Mouse (Mus musculus): ENCODE data around the gene D230025D16Rik. TPM values are rescaled to one million over a fixed set of nuclear protein-coding genes. Genes with fewer than 3 reads are reported as not detected.
A peak's percentile ranks its signal among the peaks of the same experiment; 100 is the strongest.
"Not testable (repeated sequence)": the region's sequence is repeated elsewhere in the genome, so short reads cannot be mapped to it uniquely, and the experiment has no call there.

Gene D230025D16Rik
- polyA plus RNA-seq, 1 experiment from 2014 or later: 27.0 TPM

DNA sequence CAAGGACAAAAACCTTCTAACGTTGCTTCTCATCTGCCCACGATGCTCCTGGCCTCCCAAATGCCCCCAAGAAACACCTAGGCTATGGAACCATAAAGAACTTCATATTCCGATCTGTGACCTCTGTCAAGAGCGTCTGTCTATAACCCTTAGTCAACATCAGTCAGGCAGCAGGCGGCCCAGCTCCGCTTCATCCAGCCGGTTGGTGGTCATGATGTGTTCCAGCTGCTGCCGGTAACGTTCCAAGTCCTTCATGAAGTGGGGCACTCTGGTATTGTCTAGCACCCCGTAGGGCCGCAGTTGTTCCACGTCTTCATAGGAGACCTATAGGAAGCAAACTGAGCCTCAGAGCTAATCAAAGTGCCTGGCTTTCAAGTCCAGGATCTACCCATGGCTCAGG lies 56.9 kb downstream of the D230025D16Rik start:
- Histone ChIP-seq H3K27me3 (ENCODE audit: insufficient read depth, poor library complexity, severe bottlenecking) (peaks cover 93% of the 10 kb centered on the region), H3K36me3 (peaks cover 56% of the 10 kb centered on the region), H3K9me3 (no peaks in the 10 kb centered on the region), H3K4me1 (replicated peaks) (peaks cover 28% of the 10 kb centered on the region), H3K27ac (no peak overlapping the region), H3K4me3 (no peak overlapping the region)
- no peak for DNase-seq (ENCODE audit: low spot score)
- 91% methylated on average over 12 of the region's 12 CpGs for WGBS

GRCm38 (mm10) chr8:105282239-105282638 lies 57.3 kb downstream of the D230025D16Rik start:
- WGBS: 84% methylated on average over 4 of the region's 4 CpGs
- Histone ChIP-seq H3K27me3 (ENCODE audit: insufficient read depth, poor library complexity, severe bottlenecking) (peaks cover 89% of the 10 kb centered on the region), H3K36me3 (peaks cover 56% of the 10 kb centered on the region), H3K9me3 (no peaks in the 10 kb centered on the region), H3K4me1 (replicated peaks) (peaks cover 29% of the 10 kb centered on the region), H3K27ac (no peak overlapping the region), H3K4me3 (no peak overlapping the region)
- DNase-seq (ENCODE audit: low spot score): no peak

GRCm38 (mm10) chr8:105283074-105283473 lies 58.1 kb downstream of the D230025D16Rik start:
- no peak for DNase-seq (ENCODE audit: low spot score)
- H3K27ac ChIP-seq: no peak overlapping the region
- no peak overlapping the region for H3K4me3 ChIP-seq
- H3K36me3 ChIP-seq: peaks cover 56% of the 10 kb centered on the region
- 24% methylated on average over 23 of the region's 23 CpGs for WGBS
- peaks cover 36% of the 10 kb centered on the region for H3K4me1 ChIP-seq (replicated peaks)
- peaks cover 81% of the 10 kb centered on the region for H3K27me3 ChIP-seq (ENCODE audit: insufficient read depth, poor library complexity, severe bottlenecking)
- no peaks in the 10 kb centered on the region for H3K9me3 ChIP-seq

- Histone ChIP-seq H3K4me1 (replicated peaks) (peaks cover 51% of the 10 kb centered on the region), H3K36me3 (peaks cover 49% of the 10 kb centered on the region), H3K27me3 (ENCODE audit: insufficient read depth, poor library complexity, severe bottlenecking) (peaks cover 66% of the 10 kb centered on the region), H3K9me3 (no peaks in the 10 kb centered on the region), H3K27ac (no peak overlapping the region), H3K4me3 (no peak overlapping the region)
- WGBS: 44% methylated on average over 12 of the region's 12 CpGs
- DNase-seq (ENCODE audit: low spot score): no peak
Measured at GRCm38 (mm10) chr8:105285514-105285913, 60.6 kb downstream of the D230025D16Rik start.

DNA sequence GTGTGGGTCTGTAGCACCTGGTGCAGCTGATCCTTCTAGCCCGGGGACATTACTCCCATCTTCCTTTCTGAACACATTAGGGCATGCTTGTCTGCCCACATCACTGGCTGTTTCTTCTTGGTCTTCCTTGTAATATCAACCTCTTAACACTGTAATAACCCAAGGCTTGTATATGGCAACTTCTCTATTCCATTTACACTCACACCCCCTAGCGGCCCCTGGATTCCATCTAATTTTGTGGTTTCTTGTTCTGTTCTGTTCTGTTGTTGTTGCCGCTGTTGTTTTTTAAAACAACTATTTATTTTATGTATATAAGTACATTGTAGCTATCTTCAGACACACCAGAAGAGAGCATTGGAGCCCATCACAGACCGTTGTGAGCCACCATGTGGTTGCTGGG lies 62.0 kb downstream of the D230025D16Rik start:
- no peak for DNase-seq (ENCODE audit: low spot score)
- Histone ChIP-seq H3K36me3 (peaks cover 39% of the 10 kb centered on the region), H3K4me3 (no peak overlapping the region), H3K27me3 (ENCODE audit: insufficient read depth, poor library complexity, severe bottlenecking) (peaks cover 61% of the 10 kb centered on the region), H3K27ac (no peak overlapping the region), H3K9me3 (no peaks in the 10 kb centered on the region), H3K4me1 (replicated peaks) (peaks cover 57% of the 10 kb centered on the region)
- WGBS: 88% methylated on average over 4 of the region's 4 CpGs

GRCm38 (mm10) chr8:105288231-105288630 lies 63.3 kb downstream of the D230025D16Rik start:
- no peak for DNase-seq (ENCODE audit: low spot score)
- Histone ChIP-seq H3K36me3 (peaks cover 25% of the 10 kb centered on the region), H3K27ac (0 out of 2 replicates have a peak overlapping the region, but pooled peaks have one; percentile 91), H3K27me3 (ENCODE audit: insufficient read depth, poor library complexity, severe bottlenecking) (peaks cover 54% of the 10 kb centered on the region), H3K4me1 (replicated peaks) (peaks cover 54% of the 10 kb centered on the region), H3K4me3 (peak overlapping the region; percentile 54), H3K9me3 (no peaks in the 10 kb centered on the region)
- WGBS: 87% methylated on average over 5 of the region's 5 CpGs

DNA sequence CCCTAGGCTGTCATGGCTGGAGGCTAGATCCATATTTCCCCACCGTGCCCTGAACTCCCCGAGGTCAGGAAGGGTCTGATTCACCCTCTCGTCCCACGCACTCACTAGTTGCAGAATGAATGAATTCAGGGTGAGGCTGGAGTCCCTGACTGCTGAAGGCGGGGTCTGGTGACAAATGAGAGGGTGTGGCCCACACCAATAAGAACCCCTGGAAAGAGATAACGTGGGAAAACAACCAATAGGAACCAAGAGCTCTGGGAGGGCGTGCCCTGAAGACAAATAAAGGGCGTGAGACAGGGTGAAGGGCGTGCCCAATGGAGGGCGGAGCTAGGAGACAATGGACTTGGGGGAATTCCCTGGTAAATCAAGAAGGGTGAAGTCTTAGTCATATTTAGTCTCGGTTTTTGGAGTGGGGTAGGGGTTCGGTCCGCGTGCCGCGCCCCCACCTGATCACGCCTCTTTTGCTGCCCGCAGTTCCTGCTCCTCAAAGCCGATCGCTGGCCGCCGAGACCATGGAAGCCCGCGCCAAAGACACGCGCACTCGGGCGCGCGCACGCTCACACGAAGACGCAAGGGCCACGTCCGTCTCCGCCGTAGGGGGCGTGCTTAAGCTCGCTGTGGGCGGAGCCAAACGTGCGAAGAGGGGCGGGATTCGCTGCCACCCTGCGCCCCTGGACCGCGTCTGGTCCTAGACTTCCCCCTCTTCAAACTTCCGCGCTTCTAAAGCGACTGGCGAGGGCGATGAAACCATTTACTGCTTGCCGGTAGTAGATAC lies 64.2 kb downstream of the D230025D16Rik start:
- Histone ChIP-seq H3K9me3 (no peaks in the 10 kb centered on the region), H3K36me3 (peaks cover 18% of the 10 kb centered on the region), H3K27me3 (ENCODE audit: insufficient read depth, poor library complexity, severe bottlenecking) (peaks cover 50% of the 10 kb centered on the region), H3K27ac (peak overlapping the region; percentile 91), H3K4me1 (replicated peaks) (peaks cover 54% of the 10 kb centered on the region), H3K4me3 (peak overlapping the region; percentile 54)
- whole genome bisulfite sequencing: under 1% methylated on average over 53 of the region's 53 CpGs
- peak; percentile 95 for DNase-seq (ENCODE audit: low spot score)

DNA sequence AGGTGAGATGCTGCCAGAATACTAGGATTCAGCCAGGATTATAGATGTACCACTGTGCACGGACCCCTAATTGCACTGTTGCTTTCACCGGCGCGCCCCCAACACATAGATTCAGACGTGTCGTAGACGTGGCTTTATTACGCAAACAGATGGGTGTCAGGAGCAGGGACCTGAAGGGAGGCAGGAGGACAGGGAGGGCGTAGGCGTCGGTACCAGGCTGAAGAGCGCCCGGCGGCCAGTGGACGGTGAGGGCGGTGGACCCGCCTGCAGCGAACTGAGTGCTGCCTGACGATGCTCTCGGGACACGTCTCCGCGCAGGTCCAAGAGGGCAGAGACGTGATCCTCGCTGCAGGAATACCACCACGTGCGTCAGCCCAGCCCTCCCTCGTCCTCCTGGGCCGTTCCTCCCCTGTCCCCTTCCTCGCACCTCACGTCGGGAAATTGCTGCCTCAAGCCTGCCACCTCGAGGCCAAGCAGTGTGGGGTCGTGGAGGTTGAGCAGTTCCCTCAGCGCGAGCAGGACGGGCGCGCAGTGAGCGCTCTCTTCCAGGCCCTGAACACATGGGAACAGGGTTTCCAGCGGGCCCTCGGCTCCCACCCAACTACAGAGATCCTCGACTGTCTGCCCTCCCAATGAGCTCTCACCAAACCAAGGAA lies 65.0 kb downstream of the D230025D16Rik start, which contains the start of gene 4931428F04Rik:
Gene 4931428F04Rik (minus strand): TSS at position 60 of the 656 bp plus-strand sequence.
- H3K27me3 ChIP-seq (ENCODE audit: insufficient read depth, poor library complexity, severe bottlenecking): peaks cover 45% of the 10 kb centered on the region
- peak; percentile 71 for DNase-seq (ENCODE audit: low spot score)
- H3K9me3 ChIP-seq: no peaks in the 10 kb centered on the region
- H3K27ac ChIP-seq: peak within 1 kb of the TSS; percentile 91
- H3K4me3 ChIP-seq: peak within 1 kb of the TSS; percentile 54
- WGBS: 2% methylated on average over 43 of the region's 43 CpGs
- H3K36me3 ChIP-seq: peaks cover 12% of the 10 kb centered on the region
- peaks cover 54% of the 10 kb centered on the region for H3K4me1 ChIP-seq (replicated peaks)

DNA sequence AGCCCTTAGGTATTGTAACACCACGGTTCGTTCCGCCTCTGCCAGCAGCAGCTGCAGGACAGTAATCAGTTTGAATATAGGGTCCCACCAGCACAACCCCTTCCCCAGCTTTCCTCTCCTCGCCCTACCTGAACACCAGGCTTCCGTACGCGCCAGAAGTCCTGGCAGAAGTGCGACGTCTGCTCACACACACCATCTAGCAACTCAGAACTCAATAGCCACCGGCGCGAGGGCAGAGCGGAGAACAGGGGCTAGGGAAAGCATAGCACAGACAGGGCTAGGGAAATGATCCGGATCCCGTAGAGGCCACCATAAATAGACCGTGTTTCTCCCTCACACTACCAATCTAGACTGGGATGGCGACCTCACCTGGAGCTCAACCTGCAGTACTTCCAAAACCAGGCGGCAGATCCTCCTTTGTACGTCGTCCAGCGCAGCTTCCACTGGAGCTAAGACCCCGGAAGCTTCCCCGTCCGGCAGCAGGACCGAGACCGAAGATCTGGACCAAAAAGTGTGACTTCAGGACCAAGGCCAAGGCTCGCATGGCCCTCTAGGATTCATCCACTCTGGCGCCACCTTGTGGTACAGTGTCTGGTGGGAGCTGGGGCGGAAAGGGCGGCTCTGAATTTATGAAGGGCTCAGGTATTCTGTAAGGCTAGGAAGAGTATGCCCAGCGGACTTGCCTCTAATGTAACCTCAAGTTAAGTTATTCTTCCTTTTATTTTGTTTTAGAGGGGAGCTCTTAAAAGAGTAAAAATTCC lies 65.8 kb downstream of the D230025D16Rik start:
- Histone ChIP-seq H3K9me3 (no peaks in the 10 kb centered on the region), H3K4me1 (replicated peaks) (peaks cover 48% of the 10 kb centered on the region), H3K27me3 (ENCODE audit: insufficient read depth, poor library complexity, severe bottlenecking) (peaks cover 44% of the 10 kb centered on the region), H3K36me3 (peaks cover 4% of the 10 kb centered on the region; the same call in 1 of the 2 replicates), H3K4me3 (peak overlapping the region; percentile 54), H3K27ac (0 out of 2 replicates have a peak overlapping the region, but pooled peaks have one; percentile 91)
- DNase-seq (ENCODE audit: low spot score): peak; percentile 89
- 9% methylated on average over 31 of the region's 31 CpGs for WGBS

GRCm38 (mm10) chr8:105291364-105291763 lies 66.4 kb downstream of the D230025D16Rik start:
- peaks cover 47% of the 10 kb centered on the region for H3K4me1 ChIP-seq (replicated peaks)
- H3K27me3 ChIP-seq (ENCODE audit: insufficient read depth, poor library complexity, severe bottlenecking): peaks cover 40% of the 10 kb centered on the region
- H3K4me3 ChIP-seq; H3K36me3 ChIP-seq; H3K27ac ChIP-seq; H3K9me3 ChIP-seq; DNase-seq (ENCODE audit: low spot score): not testable (repeated sequence)
- WGBS: 89% methylated on average over 8 of the region's 8 CpGs

DNA sequence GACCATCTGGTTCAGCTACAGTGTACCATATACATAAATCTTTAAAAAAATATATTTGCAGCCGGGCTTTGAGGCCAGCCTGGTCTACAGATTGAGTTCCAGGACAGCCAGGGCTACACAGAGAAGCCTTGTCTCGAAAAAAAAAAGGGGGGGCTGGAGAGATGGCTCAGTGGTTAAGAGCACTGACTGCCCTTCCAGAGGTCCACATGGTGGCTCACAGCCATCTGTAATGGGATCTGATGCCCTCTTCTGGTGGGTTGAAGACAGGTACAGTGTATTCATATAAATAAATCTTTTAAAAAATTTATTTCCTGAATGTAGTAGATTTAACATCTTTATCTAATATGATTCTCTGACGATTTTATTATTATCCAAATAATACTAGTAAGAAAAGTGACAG lies 66.9 kb downstream of the D230025D16Rik start:
- not testable (repeated sequence) for H3K36me3 ChIP-seq; DNase-seq (ENCODE audit: low spot score); H3K4me3 ChIP-seq; H3K9me3 ChIP-seq; H3K27ac ChIP-seq
- Histone ChIP-seq H3K4me1 (replicated peaks) (peaks cover 47% of the 10 kb centered on the region), H3K27me3 (ENCODE audit: insufficient read depth, poor library complexity, severe bottlenecking) (peaks cover 36% of the 10 kb centered on the region)
- 72% methylated on average over 3 of the region's 3 CpGs for WGBS

DNA sequence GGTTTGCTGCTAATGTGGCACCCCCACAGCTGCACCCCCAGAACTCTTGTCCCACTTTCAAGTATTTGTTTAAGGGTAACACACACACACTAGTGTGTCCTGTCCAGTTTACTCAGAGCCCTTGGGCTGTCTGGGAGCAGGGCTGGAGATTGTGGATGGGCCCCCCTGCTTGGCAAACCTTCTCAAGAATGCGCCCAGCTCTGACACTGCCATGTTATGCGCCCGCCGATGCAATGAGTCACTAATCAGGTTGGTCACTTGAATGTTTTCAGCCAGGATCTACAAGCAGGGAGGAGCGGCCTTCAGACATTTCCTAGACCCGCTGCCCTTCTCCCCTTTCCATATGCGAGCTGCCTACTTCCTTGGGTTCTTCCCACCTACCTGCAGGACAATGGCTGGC lies 67.5 kb downstream of the D230025D16Rik start:
- peaks cover 36% of the 10 kb centered on the region for H3K27me3 ChIP-seq (ENCODE audit: insufficient read depth, poor library complexity, severe bottlenecking)
- DNase-seq (ENCODE audit: low spot score): no peak
- WGBS: 84% methylated on average over 7 of the region's 7 CpGs
- H3K36me3 ChIP-seq: no peaks in the 10 kb centered on the region
- H3K9me3 ChIP-seq: no peaks in the 10 kb centered on the region
- no peak overlapping the region for H3K4me3 ChIP-seq
- H3K27ac ChIP-seq: no peak overlapping the region
- H3K4me1 ChIP-seq (replicated peaks): peaks cover 47% of the 10 kb centered on the region

Data from hindbrain, embryonic 10.5 days (tissue).